Mouse (Mus musculus) erythroid progenitor cell, adult 5-6 weeks (primary cell): Measurements from ENCODE around the gene Cst3. TPM values are rescaled to one million over a fixed set of nuclear protein-coding genes. Genes with fewer than 3 reads are reported as not detected.

Experiments
- ATAC-seq: replicated peaks from 2 replicates; pipeline ENCODE4 v1.8.0; 2016; ENCODE audit warnings: moderate number of reproducible peaks, mild to moderate bottlenecking, moderate TSS enrichment, inconsistent platforms; ENCODE audit not compliant: poor library complexity, low FRiP score, severe bottlenecking
- total RNA-seq, 2 experiments: library from RNA; stranded (forward) in 1 of 2; stranded (reverse) in 1 of 2; fragments of 150-400 nt in 1 of 2; fragments of 186-747, 209-891 nt in 1 of 2; gene quantifications; 2 replicates each; pipeline versions ENCODE4 v1.2.3 to v1.2.4; 2015 to 2017; ENCODE audit warnings: low replicate concordance in 2 of 2

The Cst3 gene
- total RNA-seq, 2 experiments from 2014 or later: 71.9 to 130 TPM

DNA sequence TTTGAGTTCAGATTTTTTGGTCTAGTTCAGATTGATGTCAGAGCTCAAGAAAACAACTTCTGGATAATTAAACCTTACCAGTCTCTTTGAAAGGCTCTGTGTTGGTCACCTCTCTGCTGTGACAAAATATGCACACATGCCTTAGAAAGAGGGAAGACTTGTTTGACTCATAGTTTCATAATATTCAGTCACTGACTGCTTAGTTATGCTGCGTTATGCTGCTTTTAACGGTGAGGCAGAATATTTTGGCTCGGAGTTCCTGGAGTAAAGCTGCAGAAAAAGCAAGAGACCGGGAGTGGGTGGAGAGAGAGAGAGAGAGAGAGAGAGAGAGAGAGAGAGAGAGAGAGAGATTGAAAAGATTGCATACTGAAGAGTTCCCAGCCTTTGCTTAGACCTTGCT lies 14.5 kb downstream of the Cst3 start:
- ATAC-seq: no peak

DNA sequence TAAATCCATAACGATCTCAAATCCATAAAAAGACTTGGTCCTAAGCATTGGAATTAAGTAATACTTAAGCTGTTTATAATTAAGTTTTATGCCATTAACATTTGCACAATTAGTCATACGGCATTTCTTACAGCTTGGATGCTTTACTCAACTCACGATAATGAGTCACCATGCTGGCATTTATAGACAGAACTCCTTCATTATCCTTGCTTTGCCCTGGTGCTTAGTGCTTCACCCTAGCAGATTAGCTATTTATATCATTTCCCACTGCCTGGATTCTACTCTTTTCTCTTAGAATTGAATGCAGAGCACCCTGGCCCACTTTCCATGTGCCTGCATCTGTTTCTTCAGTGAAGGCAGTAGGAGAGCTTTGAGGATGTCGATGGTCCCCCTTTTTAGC lies 18.0 kb downstream of the Cst3 start:
- no peak for ATAC-seq

DNA sequence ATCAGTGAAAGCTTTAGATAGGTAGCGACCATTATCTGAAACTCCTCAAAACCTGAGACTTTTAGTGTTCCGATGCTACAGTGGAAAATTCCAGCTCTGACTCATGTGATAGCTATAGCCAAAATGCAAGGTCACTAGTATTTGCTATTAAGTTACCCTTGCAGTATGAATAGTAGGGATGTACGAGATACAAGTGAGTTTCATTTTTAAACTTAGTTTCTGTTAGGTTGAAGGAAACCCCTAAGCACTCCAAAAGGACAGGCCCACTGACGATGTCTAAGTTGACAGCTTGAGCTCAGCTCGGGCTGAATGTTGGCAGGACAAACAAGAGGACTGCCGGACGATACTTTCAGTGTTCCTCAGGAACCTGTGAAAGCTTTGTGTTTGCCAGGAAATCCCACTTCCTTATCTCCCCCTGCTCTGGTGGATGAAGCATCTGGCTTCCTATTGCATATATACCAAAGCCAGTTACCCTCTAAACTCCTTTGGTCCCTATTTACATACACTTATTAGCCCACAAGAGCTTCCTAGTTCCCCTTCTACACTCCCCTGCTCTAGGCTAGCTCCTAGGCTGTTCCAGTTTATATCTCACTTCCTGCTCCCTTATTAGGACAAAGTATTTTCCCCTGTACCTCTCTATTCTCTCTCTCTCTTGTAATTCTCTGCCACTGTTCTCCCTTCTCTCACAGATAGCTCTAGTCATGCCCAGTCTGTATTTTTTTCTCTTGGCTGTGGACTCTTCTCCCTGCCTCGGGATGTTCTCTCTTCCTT lies 18.7 kb downstream of the Cst3 start:
- no peak for ATAC-seq

DNA sequence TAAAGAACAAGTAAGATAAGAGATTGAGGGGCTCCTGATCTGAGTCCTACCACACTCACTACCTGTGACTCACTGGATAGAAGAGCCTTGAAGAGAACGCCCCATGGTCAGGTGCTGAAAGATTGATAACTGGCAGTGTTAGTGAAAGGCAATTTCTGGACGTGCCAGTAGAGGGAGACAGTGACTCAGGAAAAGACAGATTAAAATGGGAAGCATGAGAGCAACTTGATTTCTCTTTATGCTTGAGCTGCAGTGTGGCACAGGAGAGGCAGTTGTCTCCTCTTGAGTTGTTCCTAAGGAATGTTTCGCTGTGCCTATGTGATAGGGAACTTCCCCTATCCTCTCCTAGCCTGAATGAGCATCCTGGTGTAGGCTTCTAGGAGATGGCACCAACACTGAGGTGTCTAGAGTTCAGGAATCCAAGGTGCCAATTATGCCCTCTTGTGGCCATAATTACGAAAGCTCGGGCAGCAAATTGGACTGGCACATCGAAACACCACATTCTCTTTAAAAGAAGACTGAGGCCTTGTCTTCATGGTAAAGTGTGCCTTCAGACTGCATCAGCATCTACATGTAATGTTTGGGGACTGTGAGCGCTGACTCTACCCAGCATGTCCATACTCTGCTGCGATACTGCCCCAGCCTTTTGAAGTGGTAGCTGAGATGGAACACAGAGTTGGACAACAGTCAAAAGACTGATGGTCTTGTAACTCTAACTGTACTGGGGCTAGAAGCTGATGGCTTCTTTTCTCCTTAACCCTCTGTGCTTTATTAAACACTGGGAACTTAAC lies 24.2 kb downstream of the Cst3 start:
- ATAC-seq: peak; percentile 57

DNA sequence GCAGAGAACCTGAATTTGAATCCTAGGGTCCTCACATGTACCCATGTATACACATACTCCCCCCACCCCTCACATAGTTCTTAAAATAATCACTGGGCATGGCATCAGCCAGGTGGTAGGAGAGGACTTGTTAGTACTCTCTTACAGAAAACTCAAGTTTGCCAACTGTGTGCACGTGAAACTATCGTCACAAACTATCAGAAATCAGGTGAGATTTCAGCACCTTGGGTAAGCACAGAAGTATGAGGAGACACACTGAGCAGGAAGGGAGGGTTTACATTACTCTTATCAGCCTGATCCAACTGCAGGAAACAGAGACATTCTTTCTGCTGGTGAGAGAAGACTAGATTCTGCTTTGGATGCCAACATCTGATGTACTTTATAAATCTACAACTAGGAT lies 36.3 kb downstream of the Cst3 start:
- ATAC-seq: no peak

DNA sequence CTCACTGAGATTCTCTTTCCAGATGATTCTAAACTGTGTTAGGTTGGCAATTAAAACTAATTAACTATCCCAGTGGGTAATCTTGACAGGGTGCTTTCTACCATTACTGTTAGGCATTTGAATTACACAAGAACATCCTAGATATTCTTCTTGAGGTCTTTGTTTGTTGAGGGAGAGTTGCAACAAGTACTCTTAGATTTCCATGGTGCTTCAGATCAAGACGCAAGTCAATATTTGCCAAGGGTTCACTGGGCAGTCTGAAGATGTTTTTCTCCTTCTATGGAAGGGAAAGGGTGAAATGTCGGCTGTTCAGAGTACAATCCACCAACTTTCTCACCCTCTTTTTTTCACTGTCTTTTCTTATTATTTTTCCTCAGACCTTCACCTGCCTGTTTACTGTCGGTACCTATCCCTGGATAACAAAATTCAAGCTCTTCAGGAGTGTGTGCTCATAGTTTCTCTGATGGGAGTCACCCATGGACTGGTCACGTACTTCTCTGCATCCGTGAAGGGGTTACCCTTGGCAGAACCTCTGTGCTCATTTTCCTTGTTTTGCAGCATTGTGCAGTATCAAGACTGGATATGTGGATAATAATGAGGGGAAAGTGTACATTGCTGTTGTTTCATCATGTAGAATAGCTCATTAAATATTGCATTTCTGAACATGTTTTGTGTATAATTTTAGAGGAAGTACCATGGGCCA lies 37.3 kb downstream of the Cst3 start:
- ATAC-seq: no peak

DNA sequence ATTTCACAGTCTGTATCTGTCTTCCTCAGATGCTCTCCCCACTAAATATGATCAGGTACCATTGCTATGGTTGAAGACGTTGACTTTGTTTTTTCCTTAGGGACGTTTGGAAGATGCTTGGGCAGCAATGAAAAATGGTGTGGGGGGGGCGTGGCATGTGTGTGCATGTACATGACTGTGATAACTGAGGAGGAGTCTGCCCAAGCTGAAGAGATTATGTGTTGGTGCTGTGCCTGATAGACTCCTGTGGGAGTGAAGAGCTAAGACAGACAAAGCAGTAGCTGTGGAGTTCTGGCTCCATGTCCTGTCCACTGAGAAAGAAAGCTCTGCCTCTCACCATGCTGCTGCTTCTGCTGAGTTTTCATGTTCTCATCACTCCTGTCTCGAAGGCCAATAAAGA lies 40.6 kb downstream of the Cst3 start, which contains the start of gene Cst9:
Gene Cst9 (plus strand): TSS at position 236 of the 400 bp plus-strand sequence.
- ATAC-seq: no peak

DNA sequence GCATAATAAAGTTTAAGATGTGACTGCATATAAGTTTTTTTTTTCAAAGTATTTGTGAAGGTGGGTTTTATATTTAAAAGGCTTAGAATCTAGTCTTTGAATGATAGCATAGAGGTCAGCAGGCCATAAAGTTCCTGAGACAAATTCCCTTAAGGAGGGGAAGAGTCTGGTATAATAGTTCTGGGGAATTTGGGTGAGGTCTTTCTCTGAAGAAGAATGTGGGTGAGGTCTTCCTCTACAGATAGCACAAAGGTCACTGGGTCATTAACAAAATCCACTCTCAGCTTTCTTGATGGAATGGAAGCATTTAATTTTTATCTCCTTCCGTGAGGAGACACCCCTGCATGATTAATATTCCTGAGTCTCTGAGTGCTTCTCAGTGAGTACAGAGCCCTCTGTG lies 49.5 kb downstream of the Cst3 start:
- no peak for ATAC-seq

Other genes starting within 250 kb of the Cst3 start
- gene Nxt1, start 203.1 kb downstream of the Cst3 start, total RNA-seq (2015; ENCODE audit: low replicate concordance): 55.9 and 62.0 TPM in 2 replicates
- gene Nxt1, start 203.1 kb downstream of the Cst3 start, total RNA-seq (2017; ENCODE audit: low replicate concordance): 21.4 and 37.2 TPM in 2 replicates
- 3.6 and 9.6 TPM in 2 replicates for gene Gzf1, start 194.7 kb downstream of the Cst3 start, total RNA-seq (2015; ENCODE audit: low replicate concordance)
- 7.1 and 11.0 TPM in 2 replicates for gene Gzf1, start 194.7 kb downstream of the Cst3 start, total RNA-seq (2017; ENCODE audit: low replicate concordance)
- 0.72 TPM in 1 of 2 replicates, not detected in the other for gene Napb, start 143.2 kb downstream of the Cst3 start, total RNA-seq (2015; ENCODE audit: low replicate concordance)
- gene Napb, start 143.2 kb downstream of the Cst3 start, total RNA-seq (2017; ENCODE audit: low replicate concordance): not detected in 2 replicates
- gene Cstl1, start 125.3 kb downstream of the Cst3 start, total RNA-seq (2015; ENCODE audit: low replicate concordance): not detected in 2 replicates
- gene Cstl1, start 125.3 kb downstream of the Cst3 start, total RNA-seq (2017; ENCODE audit: low replicate concordance): not detected in 2 replicates
- not detected in 2 replicates for gene Cst11, start 104.2 kb downstream of the Cst3 start, total RNA-seq (2015; ENCODE audit: low replicate concordance)
- not detected in 2 replicates for gene Cst11, start 104.2 kb downstream of the Cst3 start, total RNA-seq (2017; ENCODE audit: low replicate concordance)
- not detected in 2 replicates for gene 8030411F24Rik, start 93.7 kb downstream of the Cst3 start, total RNA-seq (2015; ENCODE audit: low replicate concordance)
- not detected in 2 replicates for gene 8030411F24Rik, start 93.7 kb downstream of the Cst3 start, total RNA-seq (2017; ENCODE audit: low replicate concordance)
- not detected in 2 replicates for gene Cst12, start 86.3 kb downstream of the Cst3 start, total RNA-seq (2015; ENCODE audit: low replicate concordance)
- not detected in 2 replicates for gene Cst12, start 86.3 kb downstream of the Cst3 start, total RNA-seq (2017; ENCODE audit: low replicate concordance)
- not detected in 2 replicates for gene Cst8, start 76.9 kb downstream of the Cst3 start, total RNA-seq (2015; ENCODE audit: low replicate concordance)
- not detected in 2 replicates for gene Cst8, start 76.9 kb downstream of the Cst3 start, total RNA-seq (2017; ENCODE audit: low replicate concordance)
- not detected in 2 replicates for gene Cst13, start 55.6 kb downstream of the Cst3 start, total RNA-seq (2015; ENCODE audit: low replicate concordance)
- not detected in 2 replicates for gene Cst13, start 55.6 kb downstream of the Cst3 start, total RNA-seq (2017; ENCODE audit: low replicate concordance)
- not detected in 2 replicates for gene Cst9, start 40.5 kb downstream of the Cst3 start, total RNA-seq (2015; ENCODE audit: low replicate concordance)
- gene Cst9, start 40.5 kb downstream of the Cst3 start, total RNA-seq (2017; ENCODE audit: low replicate concordance): not detected in 2 replicates
- gene 9230104L09Rik, start 10.7 kb downstream of the Cst3 start, total RNA-seq (2015; ENCODE audit: low replicate concordance): not detected in 2 replicates
- not detected in 2 replicates for gene 9230104L09Rik, start 10.7 kb downstream of the Cst3 start, total RNA-seq (2017; ENCODE audit: low replicate concordance)
- not detected in 2 replicates for gene Gm1330, start 127.6 kb upstream of the Cst3 start, total RNA-seq (2015; ENCODE audit: low replicate concordance)
- gene Gm1330, start 127.6 kb upstream of the Cst3 start, total RNA-seq (2017; ENCODE audit: low replicate concordance): not detected in 2 replicates
- gene Gm10750, start 141.5 kb upstream of the Cst3 start, total RNA-seq (2015; ENCODE audit: low replicate concordance): not detected in 2 replicates
- gene Gm10750, start 141.5 kb upstream of the Cst3 start, total RNA-seq (2017; ENCODE audit: low replicate concordance): not detected in 2 replicates